Mouse (Mus musculus) testis, adult 10 weeks (tissue): Measurements from ENCODE around the gene Med8. TPM values are rescaled to one million over a fixed set of nuclear protein-coding genes. Genes with fewer than 3 reads are reported as not detected.

ENCODE experiments used
- polyA plus RNA-seq: library from polyadenylated mRNA; stranded (reverse); fragments of 350-450 nt; fragmentation: Illumina TruSeq; extraction: RNeasy Lipid Tissue Mini Kit (QIAGEN cat#74804); gene quantifications from one replicate; pipeline ENCODE4 v1.2.3, GENCODE M21; 2014; ENCODE audit warnings: low read depth, low replicate concordance

Gene Med8
- 38.6 TPM for polyA plus RNA-seq

GRCm38 (mm10) chr4:118409142-118409900, at the start of gene Med8, which contains the start of gene Szt2:
Med8 (plus strand) TSS chr4:118409337.
Szt2 (minus strand) TSS chr4:118409273.

DNA sequence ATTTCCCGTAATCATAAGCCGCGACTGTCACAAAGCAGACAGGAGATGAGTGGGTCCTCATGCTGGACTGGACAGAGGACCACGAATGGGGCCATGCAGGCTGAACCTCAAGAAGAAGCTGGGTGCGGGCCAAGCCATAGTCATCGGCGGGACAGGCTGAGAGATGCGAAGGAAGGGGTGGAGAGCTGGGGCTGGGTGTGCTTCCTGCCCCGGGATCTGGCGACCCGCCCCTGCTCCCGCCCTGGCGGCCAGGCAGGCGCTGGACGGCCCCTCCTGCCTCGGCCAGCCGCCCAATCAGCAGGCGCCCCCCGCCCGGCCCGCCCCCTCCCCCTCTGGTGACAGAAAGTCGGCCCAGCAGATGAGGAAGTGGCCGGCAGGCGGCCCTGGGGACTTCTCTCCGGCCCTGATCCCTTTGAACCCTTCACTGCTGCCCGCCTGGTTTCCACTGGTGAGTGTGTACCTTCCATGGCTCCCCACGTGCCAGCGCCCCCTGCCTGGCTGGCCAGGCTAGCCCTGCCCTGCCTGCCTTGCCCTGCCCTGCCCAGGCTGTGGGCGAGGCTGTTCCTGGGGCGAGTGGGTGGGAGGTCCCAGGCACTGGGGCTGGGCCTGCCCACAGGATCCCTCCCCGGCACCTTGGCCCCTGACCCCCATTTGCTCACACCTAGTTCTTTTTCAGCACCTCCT, 18.8 kb downstream of the Med8 start, which contains the start of gene Elovl1:
Gene Elovl1 (plus strand): TSS at position 326 of the 684 bp plus-strand sequence.

GRCm38 (mm10) chr4:118436820-118437603, 27.9 kb downstream of the Med8 start, which contains the start of gene Cdc20:
Cdc20 (minus strand) TSS chr4:118437352.

DNA sequence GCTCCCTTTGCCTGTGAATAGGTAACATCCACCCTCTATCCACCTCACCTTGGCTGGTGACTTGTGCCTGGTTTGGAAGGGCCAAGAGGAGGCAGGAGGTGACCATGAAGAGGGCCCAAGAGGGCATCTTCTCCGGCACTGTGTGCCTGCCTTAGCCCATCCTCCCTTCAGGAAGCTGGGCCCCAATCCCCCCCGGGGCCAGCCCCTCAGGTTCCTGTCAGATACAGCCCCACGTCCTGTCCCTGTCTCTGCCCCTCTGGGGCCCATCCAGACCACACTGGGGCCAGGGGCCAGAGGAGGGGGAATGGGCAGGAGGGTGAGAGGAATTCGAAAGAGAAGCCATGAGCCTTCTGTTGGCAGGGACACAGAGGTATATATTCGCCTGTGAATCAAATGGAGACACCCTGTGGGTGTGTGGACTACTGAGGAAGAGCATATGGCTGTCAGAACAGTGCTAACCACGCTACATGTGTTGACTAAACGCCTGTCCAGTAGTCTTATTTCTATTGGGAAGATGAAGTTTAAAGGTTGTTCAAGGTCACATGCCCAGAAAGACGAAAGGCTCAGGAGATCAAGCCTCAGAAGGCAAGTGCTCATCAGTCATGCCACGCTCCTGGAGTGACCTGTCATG, 48.3 kb downstream of the Med8 start, which contains the start of gene Mpl:
Gene Mpl (minus strand): TSS at position 169 of the 631 bp plus-strand sequence.

Other genes starting within 250 kb of the Med8 start
- 2.2 TPM for gene Kdm4a, start 229.3 kb upstream of the Med8 start, polyA plus RNA-seq
- gene Ptprf, start 117.9 kb upstream of the Med8 start, polyA plus RNA-seq = 0.70 TPM
- gene Szt2, start 64 bp upstream of the Med8 start, polyA plus RNA-seq = 1.6 TPM
- 2.8 TPM for gene Elovl1, start 18.8 kb downstream of the Med8 start, polyA plus RNA-seq
- gene Cdc20, start 28.0 kb downstream of the Med8 start, polyA plus RNA-seq = 23.1 TPM
- gene Mpl, start 48.2 kb downstream of the Med8 start, polyA plus RNA-seq = not detected
- gene Tie1, start 80.7 kb downstream of the Med8 start, polyA plus RNA-seq = 0.18 TPM
- gene 2610528J11Rik, start 117.7 kb downstream of the Med8 start, polyA plus RNA-seq = not detected
- gene Tmem125, start 134.7 kb downstream of the Med8 start, polyA plus RNA-seq = not detected
- 92.6 TPM for gene Cfap57, start 211.4 kb downstream of the Med8 start, polyA plus RNA-seq
- 39.9 TPM for gene Ebna1bp2, start 211.5 kb downstream of the Med8 start, polyA plus RNA-seq
- 0.25 TPM for gene Olfr62, start 249.6 kb downstream of the Med8 start, polyA plus RNA-seq